Mouse (Mus musculus): ENCODE measurements around the gene Bcl2a1b. TPM values are rescaled to one million over a fixed set of nuclear protein-coding genes. Genes with fewer than 3 reads are reported as not detected.
A peak's percentile ranks its signal among the peaks of the same experiment; 100 is the strongest.
"Not testable (repeated sequence)": the region's sequence is repeated elsewhere in the genome, so short reads cannot be mapped to it uniquely, and the experiment has no call there.

Gene Bcl2a1b
- 1 to 10 TPM in 1 of 2 experiments, not detected in 1; 1.0 TPM for total RNA-seq (2021)
- long read RNA-seq, experiment 1 = 0 reads
- long read RNA-seq, experiment 2, partial matches to known transcripts = 0 of 1 reads
- long read RNA-seq, experiment 2, other reads (novel, unspliced or antisense) = 0 of 1 reads

- not testable (repeated sequence) for DNase-seq (ENCODE audit: low spot score in 2 of 2)
These were observed at the start of gene Bcl2a1b, which contains the start of gene Gm29094 for GRCm38 (mm10) chr9:89198969-89199416. Gene Bcl2a1b, plus strand, starts transcription at chr9:89199209. Gene Gm29094, plus strand, starts transcription at chr9:89199379.

- not testable (repeated sequence) for DNase-seq (ENCODE audit: low spot score in 2 of 2)
These were observed 26.5 kb upstream of the Bcl2a1b start for GRCm38 (mm10) chr9:89172539-89172938.

- DNase-seq (ENCODE audit: low spot score in 2 of 2) = peak; percentile 20 to 47
These were observed 20.2 kb upstream of the Bcl2a1b start for GRCm38 (mm10) chr9:89178833-89179232.

GRCm38 (mm10) chr9:89179469-89179868 is 19.5 kb upstream of the Bcl2a1b start:
- not testable (repeated sequence) for DNase-seq (ENCODE audit: low spot score in 2 of 2)

- DNase-seq (ENCODE audit: low spot score in 2 of 2) = not testable (repeated sequence)
These were observed 12.0 kb upstream of the Bcl2a1b start for GRCm38 (mm10) chr9:89187006-89187405.

GRCm38 (mm10) chr9:89195483-89195882 is 3.5 kb upstream of the Bcl2a1b start:
- not testable (repeated sequence) for DNase-seq (ENCODE audit: low spot score in 2 of 2)

- DNase-seq (ENCODE audit: low spot score in 2 of 2) = not testable (repeated sequence)
These were observed 1.5 kb upstream of the Bcl2a1b start for GRCm38 (mm10) chr9:89197509-89197908.

- not testable (repeated sequence) for DNase-seq (ENCODE audit: low spot score in 2 of 2)
These were observed 660 bp upstream of the Bcl2a1b start for GRCm38 (mm10) chr9:89198349-89198748.

GRCm38 (mm10) chr9:89202256-89202655 is 3.2 kb downstream of the Bcl2a1b start:
- DNase-seq (ENCODE audit: low spot score in 2 of 2) = not testable (repeated sequence)

- not testable (repeated sequence) for DNase-seq (ENCODE audit: low spot score in 2 of 2)
These were observed 9.9 kb downstream of the Bcl2a1b start for GRCm38 (mm10) chr9:89208939-89209338.

- not testable (repeated sequence) for DNase-seq (ENCODE audit: low spot score in 2 of 2)
These were observed 11.5 kb downstream of the Bcl2a1b start, which contains the start of gene Mthfs for GRCm38 (mm10) chr9:89210353-89211064. Gene Mthfs, plus strand, starts transcription at chr9:89210676.

GRCm38 (mm10) chr9:89211065-89211858 is 12.3 kb downstream of the Bcl2a1b start:
- DNase-seq (ENCODE audit: low spot score in 2 of 2) = peak; percentile 52 to 82

- peak in 1 of 2 experiments; percentile 18 for DNase-seq (ENCODE audit: low spot score in 2 of 2)
These were observed 13.4 kb downstream of the Bcl2a1b start for GRCm38 (mm10) chr9:89212428-89212827.

- not testable (repeated sequence) for DNase-seq (ENCODE audit: low spot score in 2 of 2)
These were observed 19.2 kb downstream of the Bcl2a1b start for GRCm38 (mm10) chr9:89218174-89218573.

- not testable (repeated sequence) for DNase-seq (ENCODE audit: low spot score in 2 of 2)
These were observed 20.7 kb downstream of the Bcl2a1b start for GRCm38 (mm10) chr9:89219668-89220067.

- DNase-seq (ENCODE audit: low spot score in 2 of 2) = not testable (repeated sequence)
These were observed 21.8 kb downstream of the Bcl2a1b start for GRCm38 (mm10) chr9:89220704-89221287.

- DNase-seq (ENCODE audit: low spot score in 2 of 2) = no peak
These were observed 27.1 kb downstream of the Bcl2a1b start for GRCm38 (mm10) chr9:89226071-89226470.

GRCm38 (mm10) chr9:89228122-89228521 is 29.1 kb downstream of the Bcl2a1b start:
- DNase-seq (ENCODE audit: low spot score in 2 of 2) = no peak

GRCm38 (mm10) chr9:89230897-89231497 is 32.0 kb downstream of the Bcl2a1b start:
- DNase-seq (ENCODE audit: low spot score in 2 of 2) = peak in 1 of 2 experiments; percentile 36

- DNase-seq (ENCODE audit: low spot score in 2 of 2) = not testable (repeated sequence)
These were observed 38.1 kb downstream of the Bcl2a1b start for GRCm38 (mm10) chr9:89237131-89237530.

Data from gastrocnemius, postnatal 4 days (tissue).